Comparison of ENCODE assay signal across 32 mouse cellular contexts in the genomic region with DNA sequence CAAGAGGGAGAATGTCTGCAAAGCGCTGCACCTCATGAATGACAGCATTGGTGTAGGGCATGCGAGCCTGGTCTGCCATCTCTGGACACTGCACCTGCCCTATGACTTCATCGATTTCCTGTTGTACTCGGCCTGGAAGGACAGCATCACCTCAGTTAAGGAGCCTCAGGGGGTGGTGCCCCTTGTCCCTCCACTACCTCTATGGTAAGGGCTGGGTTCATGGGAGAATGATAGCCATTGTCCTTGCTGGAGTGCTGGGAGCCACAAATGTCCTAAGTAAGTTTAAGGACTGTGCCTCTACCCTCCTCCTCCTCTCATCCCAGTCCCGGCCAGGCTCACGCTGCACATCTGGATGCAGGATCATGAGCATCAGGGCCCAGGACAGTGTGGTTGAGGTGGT. TPM values are rescaled to one million over a fixed set of nuclear protein-coding genes. Genes with fewer than 3 reads are reported as not detected.
"Had no signal": no experiment of that assay in that cellular context is flagged by ENCODE, and none has a peak within 500 bp of the region (broad histone marks: within the 10 kb centered on the region; RNA-seq: fewer than 3 reads in every experiment).

No protein-coding gene starts in this region.

- H3K4me2 ChIP-seq: heart, embryonic 12.5 days; hindbrain, embryonic 13.5 days; hindbrain, embryonic 15.5 days; intestine, embryonic 15.5 days; kidney, embryonic 15.5 days; limb, embryonic 13.5 days; limb, embryonic 15.5 days; liver, embryonic 12.5 days had no signal

- H3K36me3 ChIP-seq: hindbrain, embryonic 13.5 days; hindbrain, embryonic 15.5 days; limb, embryonic 13.5 days; limb, embryonic 15.5 days had no signal

- H3K27me3 ChIP-seq: hindbrain, embryonic 13.5 days; hindbrain, embryonic 15.5 days; intestine, embryonic 15.5 days; kidney, embryonic 15.5 days; limb, embryonic 13.5 days; limb, embryonic 15.5 days; liver, embryonic 12.5 days had no signal

- H3K9me3 ChIP-seq: heart, embryonic 10.5 days; heart, embryonic 12.5 days; hindbrain, embryonic 13.5 days; hindbrain, embryonic 15.5 days; intestine, embryonic 15.5 days; kidney, embryonic 15.5 days; limb, embryonic 13.5 days; limb, embryonic 15.5 days; liver, embryonic 12.5 days had no signal

- H3K9ac ChIP-seq: forebrain, postnatal 0 days; heart, embryonic 12.5 days; hindbrain, embryonic 13.5 days; hindbrain, embryonic 15.5 days; intestine, embryonic 15.5 days; kidney, embryonic 15.5 days; limb, embryonic 13.5 days; limb, embryonic 15.5 days; liver, embryonic 12.5 days had no signal

- H3K4me3 ChIP-seq: heart, embryonic 10.5 days; heart, embryonic 12.5 days; hindbrain, embryonic 13.5 days; hindbrain, embryonic 15.5 days; intestine, embryonic 15.5 days; kidney, embryonic 15.5 days; limb, embryonic 13.5 days; limb, embryonic 15.5 days; liver, embryonic 12.5 days had no signal

- H3K4me1 ChIP-seq: heart, embryonic 10.5 days; liver, embryonic 12.5 days had no signal

- ATAC-seq: forebrain, postnatal 0 days; hindbrain, postnatal 0 days; intestine, embryonic 15.5 days; liver, embryonic 12.5 days had no signal

- DNase-seq: forebrain, postnatal 0 days; gastrocnemius, postnatal 14 days; gastrocnemius, postnatal 36 days; heart, postnatal 10 days; heart, postnatal 36 days; kidney, adult 11 months; kidney, adult 2 months; kidney, adult 9 months; layer of hippocampus, adult 9-11 months; layer of hippocampus, postnatal 36 days; left cerebral cortex, postnatal 4 days had no signal

- H3K27ac ChIP-seq: heart, embryonic 10.5 days; hindbrain, embryonic 13.5 days; hindbrain, embryonic 15.5 days; hindbrain, postnatal 0 days; intestine, embryonic 15.5 days; kidney, embryonic 15.5 days; kidney, postnatal 0 days; limb, embryonic 13.5 days; limb, embryonic 15.5 days; liver, embryonic 12.5 days had no signal

RNA-seq across cellular contexts. Expression of a gene that starts 21.4 kb away (rescaled TPM):
- total RNA-seq: forebrain, postnatal 0 days; gastrocnemius, postnatal 36 days; heart, adult 18-20 months; heart, postnatal 10 days; hematopoietic stem cell, adult 5-6 weeks; hindbrain, postnatal 0 days; layer of hippocampus, postnatal 14 days; layer of hippocampus, postnatal 36 days; left cerebral cortex, postnatal 10 days; left cerebral cortex, postnatal 4 days had no signal
- polyA plus RNA-seq: forebrain, postnatal 0 days; gonadal fat pad, adult 2 months; heart, embryonic 10.5 days; heart, embryonic 12.5 days; heart, embryonic 14.5 days; heart, embryonic 16.5 days; hindbrain, embryonic 11.5 days; hindbrain, embryonic 13.5 days; hindbrain, embryonic 15.5 days; hindbrain, postnatal 0 days; intestine, embryonic 15.5 days; kidney, adult 2 months; kidney, embryonic 15.5 days; kidney, postnatal 0 days; large intestine, adult 2 months; limb, embryonic 11.5 days; limb, embryonic 13.5 days; limb, embryonic 15.5 days; liver, embryonic 12.5 days had no signal
